Mouse (Mus musculus): Measurements from ENCODE around the gene Rngtt. TPM values are rescaled to one million over a fixed set of nuclear protein-coding genes. Genes with fewer than 3 reads are reported as not detected.
"Not testable (repeated sequence)": the region's sequence is repeated elsewhere in the genome, so short reads cannot be mapped to it uniquely, and the experiment has no call there.

The Rngtt gene
- total RNA-seq, 2 experiments from 2014 or later, result 11.4 to 13.3 TPM

- no peak for DNase-seq
Measured at GRCm38 (mm10) chr4:33310840-33311437, 828 bp downstream of the Rngtt start.

- not testable (repeated sequence) for DNase-seq
Measured at GRCm38 (mm10) chr4:33314150-33314549, 4.0 kb downstream of the Rngtt start.

GRCm38 (mm10) chr4:33315840-33316239 is 5.7 kb downstream of the Rngtt start:
- no peak for DNase-seq

GRCm38 (mm10) chr4:33331147-33331546 is 21.0 kb downstream of the Rngtt start:
- DNase-seq, result no peak

- DNase-seq, result no peak
Measured at GRCm38 (mm10) chr4:33332956-33333455, 22.9 kb downstream of the Rngtt start.

GRCm38 (mm10) chr4:33337999-33338398 is 27.9 kb downstream of the Rngtt start:
- DNase-seq, result no peak

GRCm38 (mm10) chr4:33342877-33343731 is 33.0 kb downstream of the Rngtt start:
- DNase-seq, result no peak

- no peak for DNase-seq
Measured at GRCm38 (mm10) chr4:33343732-33344057, 33.6 kb downstream of the Rngtt start.

GRCm38 (mm10) chr4:33363451-33363850 is 53.3 kb downstream of the Rngtt start:
- no peak for DNase-seq

GRCm38 (mm10) chr4:33374916-33375315 is 64.8 kb downstream of the Rngtt start:
- no peak for DNase-seq

- DNase-seq, result no peak
Measured at GRCm38 (mm10) chr4:33377642-33378041, 67.5 kb downstream of the Rngtt start.

GRCm38 (mm10) chr4:33378894-33379293 is 68.8 kb downstream of the Rngtt start:
- DNase-seq, result no peak

GRCm38 (mm10) chr4:33388899-33389298 is 78.8 kb downstream of the Rngtt start:
- no peak for DNase-seq

GRCm38 (mm10) chr4:33390660-33391059 is 80.5 kb downstream of the Rngtt start:
- no peak for DNase-seq

GRCm38 (mm10) chr4:33393437-33393836 is 83.3 kb downstream of the Rngtt start:
- DNase-seq, result no peak

- DNase-seq, result peak; percentile 89
Measured at GRCm38 (mm10) chr4:33396222-33397176, 86.4 kb downstream of the Rngtt start.

GRCm38 (mm10) chr4:33405723-33406293 is 95.7 kb downstream of the Rngtt start:
- no peak for DNase-seq

GRCm38 (mm10) chr4:33413791-33414190 is 103.7 kb downstream of the Rngtt start:
- DNase-seq, result peak; percentile 39

- DNase-seq, result no peak
Measured at GRCm38 (mm10) chr4:33414781-33415180, 104.7 kb downstream of the Rngtt start.

GRCm38 (mm10) chr4:33417391-33417790 is 107.3 kb downstream of the Rngtt start:
- no peak for DNase-seq

- DNase-seq, result no peak
Measured at GRCm38 (mm10) chr4:33419644-33420043, 109.5 kb downstream of the Rngtt start.

- DNase-seq, result no peak
Measured at GRCm38 (mm10) chr4:33428856-33429255, 118.7 kb downstream of the Rngtt start.

Measured in gastrocnemius, postnatal 10 days (tissue).